Mouse (Mus musculus): ENCODE data around the gene Rmnd5b.
"Not testable (repeated sequence)": the region's sequence is repeated elsewhere in the genome, so short reads cannot be mapped to it uniquely, and the experiment has no call there.

Rmnd5b gene

DNA sequence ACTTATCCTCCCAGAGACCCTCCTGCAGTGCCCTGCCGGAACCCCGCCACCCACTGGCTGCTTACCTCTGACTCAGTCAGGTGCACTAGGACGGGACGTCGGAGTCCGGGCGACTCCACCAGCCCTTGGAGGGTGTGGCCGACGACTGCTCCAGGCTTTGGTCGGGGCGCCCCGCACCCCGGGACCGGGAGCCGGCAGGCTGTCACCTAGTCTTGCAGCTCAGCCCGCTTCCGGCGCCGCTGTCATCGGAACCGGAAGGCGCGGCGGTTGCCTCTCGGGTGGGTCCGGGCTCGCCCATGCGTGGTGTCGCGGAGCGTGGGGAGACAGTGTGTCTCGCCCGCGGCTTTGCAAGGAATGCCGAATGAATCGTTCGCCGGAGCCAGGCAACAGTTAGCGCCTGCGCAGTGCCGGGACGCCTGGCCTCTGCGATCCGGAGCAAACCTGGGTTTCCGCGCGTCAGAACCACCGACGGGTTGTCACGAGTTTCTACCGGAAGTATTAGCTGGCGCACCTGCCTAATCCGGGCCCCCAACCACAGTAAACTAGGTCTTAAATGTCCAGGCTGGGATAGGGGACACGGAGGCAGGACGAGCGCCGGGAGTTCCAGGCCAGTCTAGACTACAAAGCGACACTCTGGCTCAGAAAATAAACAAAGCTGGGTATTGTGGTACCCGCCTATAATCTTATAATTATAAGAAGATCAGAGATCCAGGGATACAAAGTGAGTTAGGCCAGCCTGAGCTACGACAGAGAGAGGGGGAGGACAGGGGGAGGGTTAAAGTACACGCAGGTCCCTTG is at the start of gene Rmnd5b:
Rmnd5b (minus strand) TSS at position 372 of the 798 bp plus-strand sequence.
- DNase-seq (ENCODE audit: low read depth): peak; percentile 65

DNA sequence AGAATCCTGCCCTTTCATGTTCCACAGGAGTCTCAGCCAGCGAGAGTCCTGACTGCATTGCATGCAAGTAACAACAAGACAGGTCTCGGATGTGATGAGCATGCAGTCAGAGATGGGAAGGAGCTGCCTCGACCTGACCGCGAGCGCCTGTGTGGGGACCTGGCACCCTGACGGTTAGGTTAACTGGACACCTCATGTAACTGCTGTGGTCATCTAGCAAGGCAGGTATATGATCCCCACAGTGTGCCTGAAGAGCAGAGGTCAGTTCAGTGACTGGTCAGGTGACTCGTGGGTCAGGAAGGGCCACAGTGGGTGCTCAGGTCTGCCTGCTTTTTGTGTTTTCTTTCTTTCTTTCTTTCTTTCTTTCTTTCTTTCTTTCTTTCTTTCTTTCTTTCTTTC is 46.3 kb upstream of the Rmnd5b start:
- DNase-seq (ENCODE audit: low read depth): no peak

DNA sequence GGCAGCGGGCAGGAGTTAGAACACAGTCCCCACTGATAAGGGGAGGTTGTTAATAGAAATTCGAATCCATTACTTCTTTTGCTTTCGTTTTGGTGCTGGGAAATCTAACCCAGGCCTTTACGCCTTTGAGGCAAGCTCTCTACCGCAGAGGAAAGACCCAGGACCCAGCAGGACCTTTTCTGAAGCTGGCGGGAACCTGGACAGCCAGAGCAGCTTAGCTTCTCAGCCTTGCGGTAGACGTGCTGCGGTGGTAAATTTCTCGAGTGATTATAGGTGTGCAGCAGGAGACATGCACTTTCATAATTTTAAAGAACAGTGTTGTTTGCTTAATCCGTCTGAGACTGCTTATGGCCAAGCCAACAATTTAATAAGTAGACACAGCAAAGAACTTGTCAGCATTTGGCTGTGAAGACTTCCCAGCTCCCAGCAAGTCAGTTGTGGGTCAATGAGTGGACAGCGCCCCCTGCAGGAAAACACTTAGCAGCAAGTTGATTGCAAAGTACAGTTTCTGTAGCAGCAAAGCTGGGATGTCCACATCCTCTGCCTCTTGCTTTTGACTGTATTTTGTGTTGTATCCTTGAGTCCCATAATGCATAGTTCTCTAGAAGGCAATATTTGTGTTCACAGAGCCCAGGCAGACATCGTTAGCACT is 45.8 kb upstream of the Rmnd5b start:
- DNase-seq (ENCODE audit: low read depth): peak; percentile 82

DNA sequence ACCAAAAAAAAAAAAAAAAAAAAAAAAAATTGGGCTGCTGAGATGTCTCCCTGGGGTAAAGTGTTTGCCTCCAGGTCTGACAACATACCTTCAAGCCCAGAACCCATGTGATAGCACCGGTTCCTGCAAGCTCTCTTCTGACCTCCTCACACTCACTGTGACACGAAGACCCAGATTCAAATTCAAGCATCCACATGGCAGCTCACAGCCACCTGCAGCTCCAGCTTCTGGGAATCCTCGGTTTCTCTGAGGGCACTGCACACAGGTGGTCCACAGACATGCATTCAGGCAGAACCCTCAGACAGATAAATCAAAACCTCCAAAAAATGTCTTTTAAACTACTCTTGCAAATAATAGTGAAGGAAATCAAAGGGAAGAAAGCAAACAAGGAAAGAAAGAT is 43.8 kb upstream of the Rmnd5b start:
- no peak for DNase-seq (ENCODE audit: low read depth)

DNA sequence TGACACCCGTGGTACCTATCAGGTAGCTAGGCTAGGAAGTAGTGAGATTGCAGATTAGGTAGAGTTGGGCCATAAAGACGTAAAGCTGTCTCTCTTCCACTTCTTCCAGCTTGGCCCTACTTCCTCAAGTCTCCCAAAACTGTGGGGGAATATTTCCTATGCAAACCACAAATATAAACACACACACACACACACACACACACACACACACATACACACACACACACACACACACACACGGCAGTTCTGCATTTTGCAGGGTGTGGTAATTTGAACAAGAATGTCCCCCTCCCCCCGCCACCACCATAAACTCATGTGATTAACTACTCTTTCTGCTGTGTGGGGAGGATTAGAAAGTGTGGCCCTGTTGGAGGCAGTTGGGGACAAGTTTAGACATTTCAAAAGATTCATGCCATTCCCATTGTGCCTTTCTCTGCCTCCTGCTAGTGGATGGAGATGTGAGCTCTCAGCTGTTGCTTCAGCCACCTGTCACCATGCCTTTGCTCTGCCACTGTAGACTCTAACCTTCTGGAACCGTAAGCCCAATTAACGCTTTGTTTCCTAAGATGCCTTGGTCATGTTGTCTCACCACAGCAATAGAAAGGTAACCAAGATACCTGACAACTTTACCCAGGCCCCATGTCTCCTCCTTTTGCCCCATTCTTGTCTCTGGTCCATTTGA is 42.2 kb upstream of the Rmnd5b start:
- no peak for DNase-seq (ENCODE audit: low read depth)

DNA sequence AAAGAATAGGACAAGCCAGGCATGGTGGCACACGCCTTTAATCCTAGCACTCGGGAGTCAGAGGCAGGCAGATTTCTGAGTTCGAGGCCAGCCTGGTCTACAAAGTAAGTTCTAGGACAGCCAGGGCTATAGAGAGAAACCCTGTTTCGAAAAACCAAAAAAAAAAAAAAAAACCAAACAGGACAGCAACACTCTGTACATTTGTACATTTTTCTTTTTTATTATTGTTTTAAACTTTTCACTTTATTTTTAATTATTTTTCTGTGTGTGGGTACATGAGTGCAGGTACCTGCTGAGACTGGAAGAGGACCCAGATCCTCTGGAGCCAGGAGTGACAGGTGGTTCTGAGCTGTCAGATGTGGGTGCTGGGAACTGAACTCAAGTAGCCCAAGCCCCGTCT is 39.7 kb upstream of the Rmnd5b start:
- no peak for DNase-seq (ENCODE audit: low read depth)

DNA sequence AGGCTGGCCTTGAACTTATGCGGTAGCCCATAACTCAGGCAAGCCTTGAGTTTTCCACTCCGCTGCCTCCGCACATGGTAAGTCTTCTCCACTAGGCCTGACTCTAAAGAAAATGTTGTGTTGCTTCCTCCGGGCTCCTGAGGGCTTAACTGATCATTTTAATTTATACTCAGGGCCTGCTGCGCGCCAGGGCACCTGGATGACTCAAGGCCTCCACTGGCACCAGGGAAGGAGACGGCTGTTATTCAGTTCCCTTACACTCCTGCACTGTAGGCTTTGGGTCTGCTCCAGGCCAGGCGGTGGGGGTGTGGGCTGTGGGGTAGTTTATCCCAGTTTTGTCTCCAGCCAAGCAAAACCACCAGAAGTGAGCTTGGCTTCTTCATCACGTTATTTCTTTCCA is 37.6 kb upstream of the Rmnd5b start:
- no peak for DNase-seq (ENCODE audit: low read depth)

DNA sequence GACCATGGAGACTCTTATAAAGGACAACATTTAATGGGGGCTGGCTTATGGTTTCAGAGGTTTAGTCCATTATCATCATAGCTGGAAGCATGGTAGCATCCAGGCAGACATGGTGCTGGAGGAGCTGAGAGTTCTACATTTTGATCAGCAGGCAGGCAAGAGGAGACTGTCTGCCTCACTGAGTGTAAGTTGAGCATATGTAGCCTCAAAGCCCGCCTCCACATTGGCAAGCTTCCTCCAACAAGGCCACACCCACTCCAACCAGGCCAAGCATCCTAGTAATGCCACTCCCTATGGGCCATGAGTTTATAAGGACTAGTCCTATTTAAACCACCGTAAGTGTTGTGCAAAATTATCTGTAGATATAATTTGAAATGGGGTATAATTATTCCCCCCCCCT is 35.7 kb upstream of the Rmnd5b start:
- DNase-seq (ENCODE audit: low read depth): no peak

DNA sequence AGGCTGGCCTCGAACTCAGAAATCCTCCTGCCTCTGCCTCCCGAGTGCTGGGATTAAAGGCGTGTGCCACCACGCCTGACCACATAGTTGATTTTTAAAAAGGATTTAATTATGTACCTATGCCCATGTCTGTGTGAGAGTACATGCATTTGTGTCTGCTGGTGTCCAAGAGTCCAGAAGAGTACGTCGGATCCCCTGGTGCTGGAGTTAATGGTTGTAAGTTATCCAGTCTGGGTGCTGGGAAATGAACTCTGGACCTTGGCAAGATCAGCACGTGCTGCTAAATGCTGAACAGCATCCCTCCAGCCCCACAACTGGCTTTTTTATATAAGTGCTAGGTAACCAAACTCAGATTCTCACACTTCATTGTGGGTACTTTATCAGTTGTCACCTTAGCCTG is 35.1 kb upstream of the Rmnd5b start:
- no peak for DNase-seq (ENCODE audit: low read depth)

DNA sequence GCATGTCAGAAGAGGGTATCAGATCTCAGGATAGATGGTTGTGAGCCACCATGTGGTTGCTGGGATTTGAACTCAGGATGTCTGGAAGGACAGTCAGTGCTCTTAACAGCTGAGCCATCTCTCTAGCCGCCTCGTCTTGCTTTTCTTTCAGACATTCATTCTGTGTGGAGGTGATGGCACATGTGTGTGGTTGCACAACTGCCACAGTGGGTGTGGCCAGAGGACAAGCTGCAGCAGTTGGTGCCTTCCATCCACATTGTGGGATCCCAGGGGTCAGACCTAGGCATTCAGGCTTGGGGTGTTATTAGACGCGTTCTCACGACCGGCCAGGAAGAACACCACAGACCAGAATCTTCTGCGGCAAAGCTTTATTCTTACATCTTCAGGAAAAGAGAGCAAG is 29.1 kb upstream of the Rmnd5b start:
- not testable (repeated sequence) for DNase-seq (ENCODE audit: low read depth)

DNA sequence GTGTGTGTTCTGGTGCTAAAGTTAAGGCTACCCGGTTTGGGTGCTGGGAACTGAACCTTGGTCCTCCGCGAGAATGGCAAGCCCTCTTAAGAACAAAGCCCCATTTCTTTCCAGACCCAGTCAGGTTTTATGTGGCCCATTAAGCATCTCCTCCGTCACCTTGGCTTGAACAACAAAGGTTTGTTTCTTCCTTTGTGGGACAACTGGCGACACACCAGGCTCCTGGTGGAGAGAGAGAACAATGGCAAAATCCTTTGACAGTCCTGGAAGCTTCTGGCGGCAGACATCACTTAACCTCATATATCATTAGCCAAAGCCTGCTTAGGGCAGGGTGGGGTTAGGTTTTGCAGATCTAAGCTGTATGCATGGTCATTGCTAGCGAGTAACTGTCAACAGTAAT is 26.9 kb upstream of the Rmnd5b start:
- no peak for DNase-seq (ENCODE audit: low read depth)

DNA sequence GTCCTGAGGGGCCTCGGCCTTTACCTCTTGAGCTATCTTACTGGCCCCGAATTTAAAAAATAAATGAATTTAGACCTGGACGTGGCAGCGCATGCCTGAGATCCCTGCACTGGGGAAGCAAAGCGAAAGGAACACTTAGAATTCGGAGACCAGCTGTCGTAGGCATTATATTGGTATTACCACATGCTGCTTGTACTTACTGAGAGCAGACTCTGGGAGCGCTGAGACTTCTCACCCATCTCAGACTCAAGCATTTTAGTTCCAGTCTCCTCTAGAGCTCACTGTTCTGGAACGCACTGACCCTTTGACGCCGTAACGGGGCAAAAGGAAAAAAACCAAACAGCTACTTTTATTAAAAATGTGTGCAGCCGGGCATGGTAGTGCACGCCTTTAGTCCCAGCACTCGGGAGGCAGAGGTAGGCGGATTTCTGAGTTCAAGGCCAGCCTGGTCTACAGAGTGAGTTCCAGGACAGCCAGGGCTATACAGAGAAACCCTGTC is 26.2 kb upstream of the Rmnd5b start:
- DNase-seq (ENCODE audit: low read depth): no peak

DNA sequence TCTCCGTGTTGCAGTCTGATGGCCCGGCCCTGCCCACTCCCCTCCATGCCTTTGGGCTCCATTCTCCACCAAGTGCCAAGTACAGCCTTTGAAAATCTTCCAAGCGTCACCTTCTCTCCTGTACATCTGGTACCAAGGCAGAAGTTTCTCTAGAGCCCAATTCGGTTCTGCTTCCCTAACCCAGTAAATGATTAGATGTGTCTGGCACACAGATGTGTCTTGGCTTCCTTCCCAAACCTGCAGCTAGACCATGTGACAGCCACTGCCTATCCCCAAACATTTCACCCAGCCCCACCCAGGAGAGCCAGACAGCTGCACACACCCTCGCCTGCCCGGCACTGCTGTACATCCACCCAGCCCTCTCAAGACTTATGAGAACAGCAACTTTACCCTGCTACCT is 23.0 kb upstream of the Rmnd5b start:
- no peak for DNase-seq (ENCODE audit: low read depth)

DNA sequence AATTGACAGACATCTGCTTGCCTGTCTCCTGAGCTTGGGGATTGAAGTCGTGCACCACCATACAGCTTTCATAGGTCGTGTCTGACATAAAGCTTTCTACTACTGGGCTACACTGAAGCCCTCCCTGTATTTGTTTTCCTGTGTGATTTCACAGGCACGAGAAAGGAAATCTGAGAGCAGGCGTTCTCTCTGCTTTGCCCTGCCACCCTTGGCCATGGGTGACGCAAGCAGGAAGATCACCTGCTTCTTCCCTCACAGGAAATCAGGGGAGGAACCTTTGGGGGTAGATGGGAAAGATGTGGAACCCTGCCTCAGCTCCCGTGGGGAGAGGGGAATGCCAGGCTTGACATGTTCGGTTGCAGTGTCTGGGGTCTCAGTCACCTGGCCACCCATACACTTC is 22.6 kb upstream of the Rmnd5b start:
- DNase-seq (ENCODE audit: low read depth): no peak

DNA sequence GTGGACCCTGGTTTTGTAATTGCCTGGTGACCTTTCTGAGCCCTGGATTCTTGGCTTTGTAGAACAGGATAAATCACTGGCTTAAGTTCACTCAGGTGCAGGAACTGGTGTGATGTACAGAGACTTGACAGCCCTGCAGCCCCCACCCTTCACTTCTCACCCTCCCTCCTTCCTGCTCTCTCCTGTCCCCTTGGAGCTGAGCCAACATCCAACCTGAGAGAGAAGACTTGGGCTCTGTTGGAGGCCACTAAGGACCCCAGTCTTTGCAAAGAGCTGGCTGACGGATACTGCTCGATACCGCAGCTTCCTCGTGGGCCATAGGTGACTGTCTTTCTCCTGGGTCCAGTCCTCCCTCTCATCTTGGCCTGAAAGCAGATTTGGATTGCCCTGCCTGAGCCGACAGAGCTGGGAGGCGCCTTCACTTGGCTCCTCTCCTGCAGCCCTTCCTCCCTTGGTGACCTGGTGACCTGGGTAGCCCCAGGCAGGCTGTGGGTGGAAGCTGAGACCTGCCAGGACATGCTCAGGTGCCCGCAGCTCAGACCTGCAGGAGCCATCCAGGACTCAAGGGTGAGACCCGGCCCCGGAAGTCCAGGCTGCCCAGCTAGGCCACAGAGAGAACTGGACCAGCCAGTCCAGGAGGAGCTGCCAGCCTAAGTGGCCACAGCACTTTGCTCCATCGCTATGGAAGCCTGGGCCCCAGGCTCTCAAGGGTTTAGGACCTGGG is 21.3 kb upstream of the Rmnd5b start:
- no peak for DNase-seq (ENCODE audit: low read depth)

DNA sequence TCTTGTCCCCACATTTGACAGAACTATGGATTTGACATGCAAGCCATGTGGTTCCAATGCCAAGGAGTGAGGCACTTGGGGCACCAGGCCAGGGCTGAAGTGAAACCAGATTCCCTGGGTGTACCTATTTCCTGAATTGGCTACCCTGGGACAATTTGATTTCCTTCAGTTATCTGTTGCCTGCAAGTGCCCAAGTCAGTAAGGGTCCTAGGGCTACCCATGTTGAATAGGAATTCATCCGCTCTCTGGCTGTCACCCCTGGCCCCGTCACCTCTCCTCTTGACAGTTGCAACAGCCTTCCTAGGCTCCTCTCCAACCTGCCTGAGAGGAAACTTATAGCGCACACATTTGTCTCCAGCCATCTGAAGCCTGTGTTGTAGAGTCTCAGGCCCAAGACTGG is 19.2 kb upstream of the Rmnd5b start:
- DNase-seq (ENCODE audit: low read depth): no peak

DNA sequence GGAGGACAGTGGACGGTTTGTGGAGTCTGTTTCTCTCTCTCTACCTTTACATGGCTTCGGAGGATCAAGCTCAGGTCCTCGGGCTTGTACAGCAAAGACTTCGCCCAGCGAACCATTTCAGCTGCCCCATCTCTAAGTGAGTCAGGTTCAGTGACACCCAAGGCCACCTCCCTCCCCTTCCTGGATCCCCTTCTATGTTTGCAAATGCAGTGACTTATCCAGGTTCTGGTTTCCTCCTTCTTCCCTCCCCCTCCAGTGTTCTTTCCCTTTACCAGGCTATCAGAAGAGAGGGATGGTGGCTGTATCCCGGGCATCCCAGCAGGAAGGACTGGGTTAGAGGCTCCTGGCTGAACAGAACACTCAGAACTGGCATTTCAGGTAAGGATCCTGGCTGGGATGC is 18.0 kb upstream of the Rmnd5b start:
- no peak for DNase-seq (ENCODE audit: low read depth)

DNA sequence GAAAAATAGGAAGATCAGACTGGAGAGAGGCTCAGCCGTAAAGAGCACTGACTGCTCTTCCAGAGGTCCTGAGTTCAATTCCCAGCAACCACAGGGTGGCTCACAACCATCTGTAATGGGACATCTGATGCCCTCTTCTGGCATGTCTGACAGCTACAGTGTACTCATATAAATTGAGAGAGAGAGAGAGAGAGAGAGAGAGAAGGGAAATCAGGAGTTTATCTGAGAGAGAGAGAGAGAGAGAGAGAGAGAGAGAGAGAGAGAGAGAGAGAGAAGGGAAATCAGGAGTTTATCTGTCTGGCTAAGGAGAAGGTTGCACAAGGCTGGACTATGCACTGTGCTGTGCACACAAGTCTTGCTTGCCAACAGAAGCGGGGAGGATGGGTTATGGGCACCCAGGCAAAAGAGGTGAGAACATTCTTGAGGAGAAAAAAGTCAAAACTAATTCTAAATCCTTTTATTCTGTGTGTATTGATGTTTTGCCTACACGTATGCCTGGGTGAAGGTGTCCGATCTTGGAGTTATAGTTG is 17.3 kb upstream of the Rmnd5b start:
- no peak for DNase-seq (ENCODE audit: low read depth)

DNA sequence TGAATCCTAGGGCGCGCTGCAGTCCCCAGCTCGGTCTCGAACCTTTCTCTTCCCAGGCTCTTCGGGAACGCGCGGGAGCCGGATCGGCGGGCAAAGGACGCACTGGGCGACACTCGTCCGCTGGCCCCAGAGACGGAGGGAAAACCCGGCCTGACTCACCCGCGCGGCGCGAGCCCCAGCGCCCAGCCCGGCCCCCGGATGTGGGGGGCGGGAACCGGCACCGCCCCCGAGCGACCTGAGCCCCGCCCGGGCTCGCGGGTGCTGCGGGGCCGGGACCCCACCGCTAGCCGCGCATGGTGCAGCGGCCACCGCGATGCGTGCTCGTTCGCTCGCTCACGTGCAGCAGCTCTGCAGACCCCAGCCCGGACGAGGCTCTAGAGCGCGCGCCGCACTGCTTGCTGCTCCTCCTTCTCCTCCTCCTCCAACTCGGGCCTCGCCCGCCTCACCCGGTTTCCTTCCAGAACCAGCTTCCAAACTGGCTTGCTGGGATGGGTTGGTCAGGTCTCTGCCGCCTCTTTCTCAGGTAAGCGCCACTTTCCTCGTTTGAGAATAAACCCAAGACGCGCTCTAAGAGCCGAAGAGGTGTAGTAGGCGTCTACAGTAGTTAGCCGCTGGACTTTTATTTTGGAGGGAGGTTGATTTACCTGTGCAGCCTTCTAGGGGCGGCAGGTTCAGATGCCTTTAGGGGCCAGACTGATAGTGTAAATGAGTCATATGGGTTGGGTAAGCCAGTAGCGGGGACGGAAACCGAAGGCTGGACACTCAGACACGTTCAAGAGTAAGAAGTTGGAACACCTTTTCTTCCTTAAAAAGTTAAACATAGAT is 15.2 kb upstream of the Rmnd5b start, which contains the start of the genes N4bp3 and D930048N14Rik:
N4bp3 (minus strand) TSS at position 152 of the 825 bp plus-strand sequence.
D930048N14Rik (plus strand) TSS at position 264 of the 825 bp plus-strand sequence.
- peak; percentile 56 for DNase-seq (ENCODE audit: low read depth)

DNA sequence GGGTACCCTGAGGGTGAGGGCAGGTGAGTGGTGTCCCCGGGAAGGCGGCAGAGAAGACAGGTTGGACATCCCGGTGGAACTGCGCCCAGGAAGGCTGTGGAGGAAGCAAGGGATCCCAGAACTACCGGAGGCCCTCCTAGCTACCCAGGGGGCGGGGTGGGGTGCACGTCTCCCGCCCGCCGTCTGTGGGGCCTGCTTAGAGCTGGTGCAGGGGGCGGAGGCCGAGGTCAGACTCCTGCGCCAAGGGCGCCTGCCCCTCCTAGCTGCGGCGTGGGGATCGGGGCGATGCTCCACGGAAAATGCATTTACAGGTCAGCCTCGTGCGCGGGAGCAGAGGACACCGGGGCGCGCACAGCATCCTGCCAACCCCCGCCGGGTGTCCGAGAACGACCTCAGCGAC is 14.6 kb upstream of the Rmnd5b start:
- no peak for DNase-seq (ENCODE audit: low read depth)

DNA sequence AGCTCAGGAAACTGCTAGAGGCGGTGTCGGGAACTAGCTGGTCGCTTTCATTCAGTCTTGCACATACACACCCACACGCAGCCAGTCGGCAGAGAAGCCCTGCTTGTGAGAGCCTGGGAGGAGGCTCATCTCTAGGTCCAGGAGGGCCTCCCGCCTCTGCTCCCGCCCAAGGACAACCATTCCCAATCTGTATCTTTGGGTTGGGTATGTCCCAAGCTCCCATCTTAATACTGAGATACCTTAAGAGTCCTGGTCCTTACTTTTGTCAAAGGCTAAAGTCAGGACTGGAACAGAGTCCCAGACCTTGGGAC is 14.1 kb upstream of the Rmnd5b start:
- DNase-seq (ENCODE audit: low read depth): no peak

Measured in c-Kit-positive CD71-negative TER-119-negative erythroid progenitor cells, embryonic 14.5 days (primary cell).